Mouse (Mus musculus) myocyte (in vitro differentiated cells): ENCODE measurements around the gene Disp1.

Source experiments
- MAX ChIP-seq: IDR thresholded peaks from one replicate; pipeline ENCODE4 v1.6.1; 2011; ENCODE audit warnings: low read depth, mild to moderate bottlenecking, control low read depth
- POLR2A ChIP-seq: IDR thresholded peaks from one replicate; pipeline ENCODE4 v1.6.1; 2011; ENCODE audit warnings: low read depth, mild to moderate bottlenecking, control low read depth, moderate library complexity; ENCODE audit not compliant: insufficient read length
- POLR2AphosphoS2 ChIP-seq: IDR thresholded peaks from one replicate; pipeline ENCODE4 v1.6.1; 2011; ENCODE audit warnings: low read depth, control low read depth; ENCODE audit not compliant: insufficient read length
- TCF12 ChIP-seq: IDR thresholded peaks from one replicate; pipeline ENCODE4 v1.6.1; 2011; ENCODE audit warnings: mild to moderate bottlenecking, control low read depth; ENCODE audit not compliant: poor library complexity, insufficient read depth, severe bottlenecking

- TF ChIP-seq TCF12 (no peak), POLR2A (no peak), POLR2AphosphoS2 (no peak), MAX (no peak)
Observed at GRCm38 (mm10) chr1:183167776-183168175, 53.5 kb downstream of the Disp1 start.
